Mouse (Mus musculus) embryonic fibroblast, embryonic 13.5 days (primary cell): Measurements from ENCODE around the gene Grik5. TPM values are rescaled to one million over a fixed set of nuclear protein-coding genes. Genes with fewer than 3 reads are reported as not detected.

Source experiments
- H3K27ac ChIP-seq: 2 replicates; pipeline ENCODE4 v1.5.1; 2012; ENCODE audit warnings: low read length, control low read depth, inconsistent platforms; ENCODE audit not compliant: insufficient read depth
- H3K4me1 ChIP-seq: 2 replicates; pipeline ENCODE4 v1.6.1; 2011; ENCODE audit warnings: low read length; ENCODE audit not compliant: control insufficient read depth, insufficient read depth
- H3K4me3 ChIP-seq: 2 replicates; pipeline ENCODE4 v1.5.1; 2011; ENCODE audit warnings: mild to moderate bottlenecking, control low read depth, low read length; ENCODE audit not compliant: insufficient read depth
- CTCF ChIP-seq: IDR thresholded peaks from 2 replicates; pipeline ENCODE4 v1.5.1; 2011; ENCODE audit warnings: mild to moderate bottlenecking, control low read depth, low read length, moderate library complexity, borderline replicate concordance; ENCODE audit not compliant: insufficient read depth
- POLR2A ChIP-seq: IDR thresholded peaks from 2 replicates; pipeline ENCODE4 v1.6.1; 2011; ENCODE audit warnings: low read depth, mild to moderate bottlenecking, control low read depth, low read length, moderate library complexity
- polyA plus RNA-seq: library from polyadenylated mRNA; stranded (reverse); fragments of >200 nt; gene quantifications from 2 replicates; pipeline ENCODE4 v1.2.4, GENCODE M21; 2011; ENCODE audit warnings: low read depth; ENCODE audit not compliant: missing spikeins, insufficient read length

Grik5 gene
- polyA plus RNA-seq, 1 experiment = 45.3 TPM

DNA sequence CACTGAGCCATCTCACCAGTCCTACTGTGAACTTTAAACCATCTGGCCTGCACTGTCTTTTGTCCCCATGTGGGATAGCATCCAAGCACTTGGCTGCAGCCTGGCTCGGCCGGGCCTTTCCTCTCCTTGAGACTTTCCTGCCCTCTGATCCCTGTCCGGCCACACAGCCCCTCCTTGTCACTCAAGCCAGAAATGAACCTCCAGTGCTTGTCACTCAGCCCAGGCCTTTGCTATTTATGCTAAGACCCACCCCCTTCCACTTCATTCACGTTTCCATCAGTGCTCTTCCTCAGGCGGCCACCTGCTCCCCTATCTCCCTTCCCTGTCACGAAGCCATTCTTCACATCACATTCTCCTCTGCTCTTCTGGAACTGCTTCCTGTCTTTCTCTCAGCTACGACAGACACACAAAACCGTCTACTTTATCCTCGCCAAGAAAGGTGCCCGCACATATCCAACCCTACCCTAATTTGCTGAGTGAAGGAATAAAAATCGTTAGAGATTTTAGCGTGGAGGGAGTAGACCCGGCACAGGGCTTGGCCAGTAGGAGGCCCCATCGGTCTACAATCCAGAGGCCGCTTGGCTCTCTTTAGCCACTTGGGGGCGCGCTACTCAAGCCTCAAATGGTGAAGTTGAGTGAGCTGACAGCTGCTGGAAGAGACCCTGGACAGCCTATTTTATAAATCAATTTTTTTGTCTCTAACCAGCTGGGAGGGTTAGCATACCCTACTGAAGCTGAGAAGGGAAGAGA, 33.4 kb upstream of the Grik5 start:
- TF ChIP-seq POLR2A = no peak
- peak; percentile 75 for TF ChIP-seq CTCF
- H3K27ac ChIP-seq = no peak overlapping the region
- no peak overlapping the region for H3K4me3 ChIP-seq
- H3K4me1 ChIP-seq = no peaks in the 10 kb centered on the region

DNA sequence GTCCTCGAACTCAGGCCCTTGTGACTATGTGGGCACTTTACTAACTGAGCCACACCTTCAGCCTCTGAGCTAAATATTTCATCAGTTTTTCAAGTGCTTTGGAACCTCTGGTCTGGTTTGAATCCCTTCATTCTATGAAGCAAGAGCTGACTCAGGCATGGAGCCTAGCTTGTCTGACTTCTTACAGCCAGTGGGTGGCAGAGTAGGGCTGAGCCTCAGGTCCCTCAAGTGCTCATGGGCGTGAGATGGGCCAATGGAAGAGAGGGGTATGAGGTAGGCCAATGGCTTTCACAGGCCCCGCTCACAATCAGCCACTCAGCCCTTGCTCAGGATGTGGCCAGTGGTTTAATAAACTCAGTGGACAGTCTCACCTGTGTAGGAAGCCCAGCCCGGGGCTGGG, 27.4 kb upstream of the Grik5 start:
- Histone ChIP-seq H3K4me1 (no peaks in the 10 kb centered on the region), H3K4me3 (no peak overlapping the region), H3K27ac (no peak overlapping the region)
- TF ChIP-seq POLR2A (no peak), CTCF (peak; percentile 20; the same call in 1 of the 2 replicates)

DNA sequence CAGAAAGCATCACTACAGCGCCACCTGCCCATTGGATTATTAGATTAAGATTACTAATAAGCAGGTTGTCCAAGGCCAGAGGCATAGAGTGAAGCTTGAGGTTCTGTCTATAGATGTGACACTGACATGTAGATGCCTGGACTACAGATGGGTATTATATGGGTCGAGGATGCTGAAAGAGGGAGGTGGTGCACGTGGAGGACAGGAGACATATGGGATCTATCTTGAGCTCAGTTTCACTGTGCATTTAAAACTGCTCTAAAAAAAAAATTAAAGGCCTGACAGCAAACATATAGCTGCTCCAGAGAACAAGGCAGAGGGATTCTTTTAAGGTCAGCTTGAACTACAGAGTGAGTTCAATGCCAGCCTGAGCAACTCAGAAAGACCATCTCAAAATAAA, 26.0 kb upstream of the Grik5 start:
- no peaks in the 10 kb centered on the region for H3K4me1 ChIP-seq
- H3K4me3 ChIP-seq = no peak overlapping the region
- TF ChIP-seq POLR2A (no peak), CTCF (no peak)
- no peak overlapping the region for H3K27ac ChIP-seq

DNA sequence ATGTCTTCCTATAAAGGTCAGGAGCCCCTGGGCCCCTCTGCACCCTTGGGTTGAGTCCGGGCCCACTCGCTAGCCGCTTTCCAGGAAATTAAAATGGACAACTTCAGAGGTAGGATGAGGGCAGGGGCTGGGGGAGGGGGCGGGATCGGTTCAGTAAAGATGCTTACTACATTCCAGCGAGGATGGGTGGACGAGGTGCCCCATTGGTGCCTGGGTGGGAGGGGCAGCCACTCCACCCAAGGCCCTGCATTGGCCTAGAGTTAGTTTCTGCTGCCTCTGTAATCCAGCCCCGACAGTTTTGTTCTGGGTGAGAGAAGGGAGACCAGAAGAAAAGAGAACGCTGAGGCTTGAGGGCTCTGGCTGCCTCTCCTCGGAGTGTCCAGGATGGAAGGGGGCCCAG, 17.7 kb upstream of the Grik5 start:
- Histone ChIP-seq H3K27ac (no peak overlapping the region), H3K4me1 (no peaks in the 10 kb centered on the region), H3K4me3 (no peak overlapping the region)
- TF ChIP-seq CTCF (no peak), POLR2A (no peak)

DNA sequence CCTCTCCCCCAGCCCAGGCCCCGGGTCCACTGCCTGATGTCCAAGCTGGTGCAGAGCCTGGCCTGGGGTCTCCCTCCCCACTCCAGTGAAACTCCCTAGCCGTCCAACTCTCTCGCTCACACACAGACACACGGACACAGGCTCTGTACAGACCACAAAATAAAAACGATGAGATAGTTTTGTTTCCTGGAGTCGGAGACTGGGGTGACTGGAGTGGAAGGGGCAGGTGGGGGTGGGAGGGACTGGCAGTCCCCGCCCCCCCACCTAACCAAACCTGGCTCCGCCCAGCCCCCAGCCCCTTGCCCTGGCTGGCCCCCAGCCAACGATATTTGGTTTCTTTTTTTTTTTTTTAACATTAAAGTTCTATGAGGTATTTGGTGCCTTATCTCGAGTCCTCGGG, 16.8 kb upstream of the Grik5 start:
- no peaks in the 10 kb centered on the region for H3K4me1 ChIP-seq
- H3K4me3 ChIP-seq = no peak overlapping the region
- no peak overlapping the region for H3K27ac ChIP-seq
- TF ChIP-seq CTCF = no peak
- TF ChIP-seq POLR2A = no peak

DNA sequence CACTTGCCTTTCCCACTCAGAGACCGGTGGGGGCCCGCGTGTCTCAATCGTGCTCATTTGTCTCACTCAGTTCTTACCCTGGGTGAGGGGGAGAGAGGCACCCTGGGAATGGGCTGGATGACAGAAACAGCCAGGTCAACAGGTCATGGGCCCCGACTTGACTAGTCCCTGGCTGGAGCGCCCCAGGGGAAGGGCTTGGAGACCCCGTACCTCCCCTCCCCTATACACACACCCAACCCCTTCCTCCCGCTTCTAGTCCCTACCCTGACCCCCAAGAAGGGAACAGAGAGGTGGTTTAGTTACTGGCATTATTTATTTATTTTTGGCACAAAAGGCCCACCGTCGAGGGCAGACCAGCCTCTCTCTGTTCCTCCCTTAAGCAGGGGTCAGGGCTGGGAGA, 16.4 kb upstream of the Grik5 start:
- Histone ChIP-seq H3K4me3 (no peak overlapping the region), H3K27ac (no peak overlapping the region), H3K4me1 (no peaks in the 10 kb centered on the region)
- no peak for TF ChIP-seq CTCF
- TF ChIP-seq POLR2A = no peak

DNA sequence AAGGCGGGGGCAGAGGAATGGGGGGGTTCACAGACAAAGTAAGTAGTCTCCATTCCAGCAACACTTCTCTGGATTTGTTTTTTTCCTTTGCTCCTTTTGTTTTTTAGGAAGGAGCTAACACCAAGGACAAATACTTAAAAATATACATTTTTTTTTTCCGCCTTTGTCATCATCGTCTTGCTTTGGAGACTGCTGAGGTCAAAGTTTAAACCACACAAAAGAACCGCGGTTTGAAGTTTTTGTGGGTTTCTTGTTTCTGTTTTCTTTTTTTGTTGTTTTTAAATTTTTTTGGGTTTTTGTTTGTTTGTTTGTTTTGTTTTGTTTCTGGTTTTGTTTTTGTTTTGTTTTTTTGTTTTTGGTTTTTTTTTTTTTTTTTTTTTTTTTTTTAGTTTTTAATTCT, 15.8 kb upstream of the Grik5 start:
- no peaks in the 10 kb centered on the region for H3K4me1 ChIP-seq
- no peak overlapping the region for H3K27ac ChIP-seq
- no peak for TF ChIP-seq CTCF
- TF ChIP-seq POLR2A = no peak
- no peak overlapping the region for H3K4me3 ChIP-seq

DNA sequence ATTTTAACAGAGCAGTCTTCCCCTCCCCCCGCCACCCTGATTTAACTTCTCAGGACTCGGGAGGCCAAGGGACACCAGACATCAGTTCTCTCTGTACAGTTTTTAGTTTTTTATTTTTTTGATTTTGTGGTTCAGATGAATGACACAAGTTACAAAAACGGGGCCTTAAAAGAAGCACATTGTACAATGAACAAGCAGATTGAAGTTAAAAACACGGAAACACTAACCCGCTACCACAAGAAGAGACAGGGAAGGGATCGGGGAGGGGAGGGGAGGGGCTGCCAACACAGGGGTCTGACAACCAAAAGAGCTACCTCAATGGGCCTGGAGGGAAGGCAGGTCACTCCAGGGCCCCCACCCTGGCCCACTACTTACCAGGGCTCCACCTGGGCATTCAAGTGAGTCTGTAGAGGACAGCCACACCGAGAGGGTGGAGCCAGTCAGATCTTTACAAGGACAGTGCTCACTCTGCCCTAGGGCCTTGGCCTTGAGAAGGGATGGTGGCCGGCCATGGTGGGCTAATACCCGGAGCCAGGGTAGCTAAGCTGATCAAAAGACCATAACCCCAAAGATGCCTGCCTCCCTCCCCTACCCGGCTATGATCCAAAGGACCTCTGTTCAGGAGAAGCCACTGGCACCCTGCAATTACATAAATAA, 15.2 kb upstream of the Grik5 start:
- H3K4me3 ChIP-seq = no peak overlapping the region
- H3K4me1 ChIP-seq = no peaks in the 10 kb centered on the region
- H3K27ac ChIP-seq = no peak overlapping the region
- TF ChIP-seq CTCF (no peak), POLR2A (no peak)

DNA sequence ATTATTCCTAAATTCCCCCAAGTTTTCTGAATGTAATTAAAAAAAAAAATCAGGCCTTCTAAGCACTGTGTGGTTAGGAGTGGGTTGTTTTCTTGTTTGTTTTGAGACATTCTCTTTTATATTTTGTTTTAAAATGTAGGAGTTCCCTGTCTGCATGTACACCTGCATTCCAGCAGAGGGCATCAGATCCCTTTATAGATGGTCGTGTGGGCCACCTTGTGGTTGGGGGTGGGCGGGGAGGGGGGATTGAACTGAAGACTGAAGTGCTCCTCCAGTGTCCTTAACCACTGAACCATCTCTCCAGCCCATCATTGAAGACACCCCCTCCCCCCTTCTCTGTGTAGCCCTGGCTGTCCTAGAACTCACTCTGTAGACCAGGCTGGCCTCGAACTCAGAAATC, 14.5 kb upstream of the Grik5 start:
- Histone ChIP-seq H3K27ac (no peak overlapping the region), H3K4me3 (no peak overlapping the region), H3K4me1 (no peaks in the 10 kb centered on the region)
- TF ChIP-seq CTCF = no peak
- no peak for TF ChIP-seq POLR2A

DNA sequence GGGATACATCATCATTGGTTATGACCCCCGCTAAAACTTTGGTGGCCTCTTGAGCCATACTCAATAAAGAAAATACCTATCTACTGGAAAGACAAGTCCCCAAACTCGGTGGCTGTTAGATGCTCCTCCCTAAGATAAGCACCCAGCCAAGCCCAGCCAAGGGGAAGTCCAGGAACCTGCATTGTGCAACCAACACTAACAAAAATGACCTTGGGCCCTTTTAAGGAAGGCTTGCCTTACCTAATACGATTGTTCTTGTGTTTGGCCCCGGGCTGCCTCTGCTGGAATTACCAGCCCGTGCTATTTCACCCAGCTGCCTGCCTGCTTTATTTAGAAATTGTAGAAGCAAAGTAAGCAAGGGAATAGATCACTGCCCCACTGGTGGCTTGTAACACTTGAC, 12.5 kb upstream of the Grik5 start:
- TF ChIP-seq CTCF (no peak), POLR2A (no peak)
- no peak overlapping the region for H3K4me3 ChIP-seq
- H3K27ac ChIP-seq = no peak overlapping the region

DNA sequence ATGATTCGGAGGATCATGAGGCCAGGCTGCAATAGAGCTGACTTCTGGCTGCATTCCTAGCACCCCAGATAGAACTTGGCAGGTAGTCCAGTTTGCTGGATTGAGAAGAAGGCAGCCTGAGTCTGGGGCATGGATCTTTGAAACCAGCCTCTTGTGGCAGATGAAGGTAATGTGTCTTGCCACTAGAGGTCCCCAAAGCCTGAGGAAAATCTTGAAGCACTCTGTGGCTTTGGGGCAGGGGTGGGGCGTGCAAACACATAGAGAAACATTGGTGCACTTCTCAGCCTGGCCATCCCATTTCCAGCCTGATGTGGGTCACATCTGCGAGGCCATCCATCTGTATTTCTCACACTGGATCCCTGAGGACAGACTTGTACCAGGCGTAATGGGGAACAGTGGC, 10.4 kb upstream of the Grik5 start:
- Histone ChIP-seq H3K4me3 (no peak overlapping the region), H3K27ac (no peak overlapping the region), H3K4me1 (peaks cover 8% of the 10 kb centered on the region; the same call in 1 of the 2 replicates)
- no peak for TF ChIP-seq CTCF
- no peak for TF ChIP-seq POLR2A

More for the DNA sequence above, 12.5 kb upstream of the Grik5 start:
- H3K4me1 ChIP-seq = no peaks in the 10 kb centered on the region
